Mouse (Mus musculus) layer of hippocampus, adult 11-12 months (tissue): ENCODE results near the gene Kat7.
A peak's percentile ranks its signal among the peaks of the same experiment; 100 is the strongest.

Source experiments
- DNase-seq: peaks from one replicate; pipeline ENCODE4 v3.0.0; 2022; ENCODE audit warnings: low spot score

The Kat7 gene

GRCm38 (mm10) chr11:95276056-95276455 is 34.0 kb downstream of the Kat7 start:
- no peak for DNase-seq

- DNase-seq = no peak
Measured at GRCm38 (mm10) chr11:95274613-95275012, 35.4 kb downstream of the Kat7 start.

- DNase-seq = no peak
Measured at GRCm38 (mm10) chr11:95273661-95274060, 36.4 kb downstream of the Kat7 start.

GRCm38 (mm10) chr11:95266540-95267245 is 43.4 kb downstream of the Kat7 start:
- no peak for DNase-seq

GRCm38 (mm10) chr11:95264455-95265013 is 45.5 kb downstream of the Kat7 start:
- DNase-seq = no peak

- no peak for DNase-seq
Measured at GRCm38 (mm10) chr11:95263816-95264454, 46.1 kb downstream of the Kat7 start.

GRCm38 (mm10) chr11:95261178-95261751 is 48.8 kb downstream of the Kat7 start, which contains the start of gene Tac4:
Tac4 (plus strand) TSS chr11:95261529.
- no peak for DNase-seq

GRCm38 (mm10) chr11:95259088-95259849 is 50.8 kb downstream of the Kat7 start:
- peak; percentile 91 for DNase-seq

- DNase-seq = peak; percentile 78
Measured at GRCm38 (mm10) chr11:95258490-95258889, 51.6 kb downstream of the Kat7 start.

- no peak for DNase-seq
Measured at GRCm38 (mm10) chr11:95257930-95258329, 52.1 kb downstream of the Kat7 start.

GRCm38 (mm10) chr11:95255747-95256146 is 54.3 kb downstream of the Kat7 start:
- DNase-seq = no peak

- no peak for DNase-seq
Measured at GRCm38 (mm10) chr11:95254165-95254564, 55.9 kb downstream of the Kat7 start.

- DNase-seq = no peak
Measured at GRCm38 (mm10) chr11:95252104-95252503, 57.9 kb downstream of the Kat7 start.

- peak; percentile 75 for DNase-seq
Measured at GRCm38 (mm10) chr11:95251295-95251694, 58.8 kb downstream of the Kat7 start.

- peak; percentile 32 for DNase-seq
Measured at GRCm38 (mm10) chr11:95250110-95250509, 59.9 kb downstream of the Kat7 start.

- no peak for DNase-seq
Measured at GRCm38 (mm10) chr11:95247065-95247464, 63.0 kb downstream of the Kat7 start.

GRCm38 (mm10) chr11:95245456-95245855 is 64.6 kb downstream of the Kat7 start:
- no peak for DNase-seq

- no peak for DNase-seq
Measured at GRCm38 (mm10) chr11:95242653-95243052, 67.4 kb downstream of the Kat7 start.

GRCm38 (mm10) chr11:95238477-95238876 is 71.6 kb downstream of the Kat7 start:
- no peak for DNase-seq

- DNase-seq = no peak
Measured at GRCm38 (mm10) chr11:95232329-95232696, 77.7 kb downstream of the Kat7 start.

GRCm38 (mm10) chr11:95231688-95232328 is 78.2 kb downstream of the Kat7 start:
- DNase-seq = peak; percentile 61

GRCm38 (mm10) chr11:95227467-95227866 is 82.6 kb downstream of the Kat7 start:
- no peak for DNase-seq
